Mouse (Mus musculus): ENCODE results near the gene Timm8a1. TPM values are rescaled to one million over a fixed set of nuclear protein-coding genes. Genes with fewer than 3 reads are reported as not detected.

The Timm8a1 gene
- polyA plus RNA-seq, 1 experiment from 2014 or later = 81.4 TPM

- H3K27me3 ChIP-seq (ENCODE audit: control insufficient read depth, insufficient read depth, low read length) = no peaks in the 10 kb centered on the region
- no peaks in the 10 kb centered on the region for H3K36me3 ChIP-seq (ENCODE audit: control insufficient read depth, insufficient read depth, low read length)
- 71% methylated on average over 6 of the region's 6 CpGs for WGBS
- H3K4me2 ChIP-seq (ENCODE audit: low read depth, severe bottlenecking) = no peak overlapping the region
- H3K9me3 ChIP-seq (ENCODE audit: control insufficient read depth, low read length) = no peaks in the 10 kb centered on the region
- no peaks in the 10 kb centered on the region for H3K4me1 ChIP-seq (ENCODE audit: control insufficient read depth, insufficient read depth, low read length)
- no peak overlapping the region for H3K4me3 ChIP-seq (ENCODE audit: low read depth, low read length)
- DNase-seq (ENCODE audit: low spot score) (no peak), ATAC-seq (ENCODE audit: insufficient number of reproducible peaks, low FRiP score, low TSS enrichment, low read depth) (no peak)
- H3K9ac ChIP-seq (ENCODE audit: low read length) = no peak overlapping the region
- H3K27ac ChIP-seq (replicated peaks; ENCODE audit: low read depth, low read length) = no peak overlapping the region
These were observed 33.7 kb downstream of the Timm8a1 start for GRCm38 (mm10) chrX:134507977-134508376.

- H3K27me3 ChIP-seq (ENCODE audit: control insufficient read depth, insufficient read depth, low read length) = no peaks in the 10 kb centered on the region
- no peak for ATAC-seq (ENCODE audit: insufficient number of reproducible peaks, low FRiP score, low TSS enrichment, low read depth)
- no peaks in the 10 kb centered on the region for H3K36me3 ChIP-seq (ENCODE audit: control insufficient read depth, insufficient read depth, low read length)
- WGBS = 80% methylated on average over 8 of the region's 8 CpGs
- H3K4me2 ChIP-seq (ENCODE audit: low read depth, severe bottlenecking) = no peak overlapping the region
- no peak for DNase-seq (ENCODE audit: low spot score)
- H3K9ac ChIP-seq (ENCODE audit: low read length) = no peak overlapping the region
- no peaks in the 10 kb centered on the region for H3K4me1 ChIP-seq (ENCODE audit: control insufficient read depth, insufficient read depth, low read length)
- H3K9me3 ChIP-seq (ENCODE audit: control insufficient read depth, low read length) = no peaks in the 10 kb centered on the region
- no peak overlapping the region for H3K27ac ChIP-seq (replicated peaks; ENCODE audit: low read depth, low read length)
- no peak overlapping the region for H3K4me3 ChIP-seq (ENCODE audit: low read depth, low read length)
These were observed 41.0 kb downstream of the Timm8a1 start for GRCm38 (mm10) chrX:134500651-134501050.

Other genes with a start within 250 kb of the Timm8a1 start
- 6.5 and 7.3 TPM in 2 replicates for gene Tmem35a, start 246.6 kb downstream of the Timm8a1 start, polyA plus RNA-seq (2014; fragmentation: Nextera tagmentation; extraction: Ambion mirVana)
- gene Cenpi, start 233.8 kb downstream of the Timm8a1 start, polyA plus RNA-seq (2014; fragmentation: Nextera tagmentation; extraction: Ambion mirVana) = 36.4 and 37.9 TPM in 2 replicates
- gene Drp2, start 137.3 kb downstream of the Timm8a1 start, polyA plus RNA-seq (2014; fragmentation: Nextera tagmentation; extraction: Ambion mirVana) = 1.9 and 2.3 TPM in 2 replicates
- not detected in 2 replicates for gene Taf7l, start 65.4 kb downstream of the Timm8a1 start, polyA plus RNA-seq (2014; fragmentation: Nextera tagmentation; extraction: Ambion mirVana)
- gene Btk, start 41.7 kb upstream of the Timm8a1 start, polyA plus RNA-seq (2014; fragmentation: Nextera tagmentation; extraction: Ambion mirVana) = 0.93 and 1.2 TPM in 2 replicates
- gene Rpl36a, start 43.8 kb upstream of the Timm8a1 start, polyA plus RNA-seq (2014; fragmentation: Nextera tagmentation; extraction: Ambion mirVana) = 425 and 470 TPM in 2 replicates
- 4.0 and 5.1 TPM in 2 replicates for gene Gla, start 59.3 kb upstream of the Timm8a1 start, polyA plus RNA-seq (2014; fragmentation: Nextera tagmentation; extraction: Ambion mirVana)
- gene Hnrnph2, start 59.3 kb upstream of the Timm8a1 start, polyA plus RNA-seq (2014; fragmentation: Nextera tagmentation; extraction: Ambion mirVana) = 144 and 172 TPM in 2 replicates
- gene Armcx4, start 144.7 kb upstream of the Timm8a1 start, polyA plus RNA-seq (2014; fragmentation: Nextera tagmentation; extraction: Ambion mirVana) = 6.3 and 6.9 TPM in 2 replicates
- gene Armcx1, start 176.1 kb upstream of the Timm8a1 start, polyA plus RNA-seq (2014; fragmentation: Nextera tagmentation; extraction: Ambion mirVana) = 44.3 and 47.1 TPM in 2 replicates
- gene Armcx6, start 209.6 kb upstream of the Timm8a1 start, polyA plus RNA-seq (2014; fragmentation: Nextera tagmentation; extraction: Ambion mirVana) = 21.6 and 25.9 TPM in 2 replicates
- gene Armcx3, start 214.7 kb upstream of the Timm8a1 start, polyA plus RNA-seq (2014; fragmentation: Nextera tagmentation; extraction: Ambion mirVana) = 51.9 and 55.2 TPM in 2 replicates